Mouse (Mus musculus) embryonic facial prominence, embryonic 15.5 days (tissue): ENCODE measurements around the gene Faiml. TPM values are rescaled to one million over a fixed set of nuclear protein-coding genes. Genes with fewer than 3 reads are reported as not detected.

ENCODE experiments used
- ATAC-seq: fragments of 200-750 bp; cut with Nextera tagmentation; 2 replicates; pipeline ENCODE4 v1.8.0; 2017; ENCODE audit warnings: low read depth, moderate TSS enrichment; ENCODE audit not compliant: insufficient number of reproducible peaks, low FRiP score, low TSS enrichment
- H3K27ac ChIP-seq: fragments of 300-500 bp; sonication (generic); replicated peaks from 2 replicates; pipeline ENCODE4 v1.5.1; 2015; ENCODE audit warnings: mild to moderate bottlenecking, inconsistent platforms
- H3K27me3 ChIP-seq: fragments of 300-500 bp; sonication (generic); 2 replicates; pipeline ENCODE4 v1.6.1; 2015; ENCODE audit warnings: inconsistent platforms
- H3K36me3 ChIP-seq: fragments of 300-500 bp; sonication (generic); 2 replicates; pipeline ENCODE4 v1.6.1; 2015; ENCODE audit warnings: mild to moderate bottlenecking, inconsistent platforms
- H3K4me1 ChIP-seq: fragments of 300-500 bp; sonication (generic); 2 replicates; pipeline ENCODE4 v1.6.1; 2015; ENCODE audit warnings: inconsistent platforms
- H3K4me2 ChIP-seq: fragments of 300-500 bp; sonication (generic); replicated peaks from 2 replicates; pipeline ENCODE4 v1.6.1; 2015; ENCODE audit warnings: mild to moderate bottlenecking, inconsistent platforms
- H3K4me3 ChIP-seq: fragments of 300-500 bp; sonication (generic); replicated peaks from 2 replicates; pipeline ENCODE4 v1.5.1; 2015; ENCODE audit warnings: mild to moderate bottlenecking, inconsistent platforms
- H3K9ac ChIP-seq: fragments of 300-500 bp; sonication (generic); 2 replicates; pipeline ENCODE4 v1.6.1; 2015; ENCODE audit warnings: inconsistent platforms
- H3K9me3 ChIP-seq: fragments of 300-500 bp; sonication (generic); replicated peaks from 2 replicates; pipeline ENCODE4 v1.6.1; 2016; ENCODE audit warnings: inconsistent platforms
- WGBS: fragments of 180-500 bp; shearing (Covaris S2); methylation state at CpG from one replicate; pipeline ENCODE4 v1.1.7; 2015; 5-methylcytosine and 5-hydroxymethylcytosine counted together
- polyA plus RNA-seq: library from polyadenylated mRNA; unstranded; fragments of >200 nt; fragmentation: Nextera tagmentation; extraction: Ambion mirVana; gene quantifications from 2 replicates; pipeline ENCODE4 v1.2.1, GENCODE M21; 2015

Faiml gene
- polyA plus RNA-seq, 1 experiment from 2014 or later = not detected

- ATAC-seq = no peak
- Histone ChIP-seq H3K9me3 (no peaks in the 10 kb centered on the region), H3K4me2 (no peak overlapping the region), H3K27me3 (no peaks in the 10 kb centered on the region), H3K9ac (no peak overlapping the region), H3K4me1 (peaks cover 4% of the 10 kb centered on the region; the same call in 1 of the 2 replicates), H3K36me3 (no peaks in the 10 kb centered on the region), H3K4me3 (no peak overlapping the region), H3K27ac (no peak overlapping the region)
- WGBS = 58% methylated on average over 5 of the region's 5 CpGs
Observed at GRCm38 (mm10) chr9:99240571-99240970, 3.5 kb upstream of the Faiml start.

- Histone ChIP-seq H3K36me3 (no peaks in the 10 kb centered on the region), H3K4me2 (no peak overlapping the region), H3K27me3 (no peaks in the 10 kb centered on the region), H3K27ac (no peak overlapping the region), H3K9me3 (no peaks in the 10 kb centered on the region), H3K9ac (no peak overlapping the region), H3K4me1 (peaks cover 4% of the 10 kb centered on the region; the same call in 1 of the 2 replicates), H3K4me3 (no peak overlapping the region)
- WGBS = 57% methylated on average over 1 of the region's 1 CpGs
- no peak for ATAC-seq
Observed at GRCm38 (mm10) chr9:99239256-99239655, 2.2 kb upstream of the Faiml start.

GRCm38 (mm10) chr9:99238276-99238675, 1.2 kb upstream of the Faiml start:
- 75% methylated on average over 10 of the region's 10 CpGs for WGBS
- H3K27me3 ChIP-seq = no peaks in the 10 kb centered on the region
- no peak overlapping the region for H3K4me2 ChIP-seq
- ATAC-seq = no peak
- H3K9ac ChIP-seq = no peak overlapping the region
- no peaks in the 10 kb centered on the region for H3K36me3 ChIP-seq
- no peaks in the 10 kb centered on the region for H3K9me3 ChIP-seq
- H3K4me1 ChIP-seq = 0 out of 2 replicates have a peak, but pooled peaks cover 4% of the 10 kb centered on the region
- H3K27ac ChIP-seq = no peak overlapping the region
- H3K4me3 ChIP-seq = no peak overlapping the region

- no peak for ATAC-seq
- no peaks in the 10 kb centered on the region for H3K27me3 ChIP-seq
- H3K27ac ChIP-seq = no peak overlapping the region
- H3K4me2 ChIP-seq = no peak overlapping the region
- no peak overlapping the region for H3K9ac ChIP-seq
- no peaks in the 10 kb centered on the region for H3K4me1 ChIP-seq
- 79% methylated on average over 14 of the region's 14 CpGs for WGBS
- no peaks in the 10 kb centered on the region for H3K36me3 ChIP-seq
- no peaks in the 10 kb centered on the region for H3K9me3 ChIP-seq
- H3K4me3 ChIP-seq = no peak overlapping the region
Observed at GRCm38 (mm10) chr9:99229450-99229849, 7.6 kb downstream of the Faiml start.

- 41% methylated on average over 3 of the region's 3 CpGs for WGBS
- no peaks in the 10 kb centered on the region for H3K27me3 ChIP-seq
- no peak overlapping the region for H3K4me2 ChIP-seq
- H3K4me1 ChIP-seq = no peaks in the 10 kb centered on the region
- H3K36me3 ChIP-seq = no peaks in the 10 kb centered on the region
- no peak overlapping the region for H3K4me3 ChIP-seq
- no peak overlapping the region for H3K9ac ChIP-seq
- H3K27ac ChIP-seq = no peak overlapping the region
- H3K9me3 ChIP-seq = no peaks in the 10 kb centered on the region
- no peak for ATAC-seq
Observed at GRCm38 (mm10) chr9:99224583-99224982, 12.5 kb downstream of the Faiml start.

- Histone ChIP-seq H3K9me3 (no peaks in the 10 kb centered on the region), H3K4me3 (no peak overlapping the region), H3K9ac (no peak overlapping the region), H3K27me3 (no peaks in the 10 kb centered on the region), H3K4me1 (no peaks in the 10 kb centered on the region), H3K4me2 (no peak overlapping the region), H3K27ac (no peak overlapping the region), H3K36me3 (no peaks in the 10 kb centered on the region)
- WGBS = 79% methylated on average over 4 of the region's 4 CpGs
- no peak for ATAC-seq
Observed at GRCm38 (mm10) chr9:99221636-99222035, 15.4 kb downstream of the Faiml start.

- Histone ChIP-seq H3K4me2 (no peak overlapping the region), H3K36me3 (no peaks in the 10 kb centered on the region), H3K9me3 (no peaks in the 10 kb centered on the region), H3K9ac (no peak overlapping the region), H3K27me3 (no peaks in the 10 kb centered on the region), H3K4me1 (no peaks in the 10 kb centered on the region), H3K27ac (no peak overlapping the region), H3K4me3 (no peak overlapping the region)
- peak; percentile 73; the same call in 1 of the 2 replicates for ATAC-seq
- 17% methylated on average over 6 of the region's 6 CpGs for WGBS
Observed at GRCm38 (mm10) chr9:99217999-99218719, 18.9 kb downstream of the Faiml start.

GRCm38 (mm10) chr9:99216182-99216581, 20.9 kb downstream of the Faiml start:
- ATAC-seq = no peak
- no peaks in the 10 kb centered on the region for H3K9me3 ChIP-seq
- no peaks in the 10 kb centered on the region for H3K4me1 ChIP-seq
- WGBS = 57% methylated on average over 2 of the region's 2 CpGs
- H3K4me3 ChIP-seq = no peak overlapping the region
- H3K4me2 ChIP-seq = no peak overlapping the region
- no peak overlapping the region for H3K9ac ChIP-seq
- no peaks in the 10 kb centered on the region for H3K36me3 ChIP-seq
- H3K27me3 ChIP-seq = no peaks in the 10 kb centered on the region
- no peak overlapping the region for H3K27ac ChIP-seq

- ATAC-seq = no peak
Observed at GRCm38 (mm10) chr9:99212643-99213042, 24.4 kb downstream of the Faiml start.

GRCm38 (mm10) chr9:99183043-99183670, 53.9 kb downstream of the Faiml start:
- H3K4me3 ChIP-seq = no peak overlapping the region
- H3K27me3 ChIP-seq = no peaks in the 10 kb centered on the region
- no peaks in the 10 kb centered on the region for H3K36me3 ChIP-seq
- no peak overlapping the region for H3K9ac ChIP-seq
- WGBS = 78% methylated on average over 8 of the region's 8 CpGs
- 0 out of 2 replicates have a peak, but pooled peaks cover 2% of the 10 kb centered on the region for H3K4me1 ChIP-seq
- H3K4me2 ChIP-seq = no peak overlapping the region
- H3K9me3 ChIP-seq = no peaks in the 10 kb centered on the region
- no peak for ATAC-seq
- no peak overlapping the region for H3K27ac ChIP-seq

More at GRCm38 (mm10) chr9:99212643-99213042, 24.4 kb downstream of the Faiml start:
- H3K27ac ChIP-seq = no peak overlapping the region
- H3K4me3 ChIP-seq = no peak overlapping the region
- no peaks in the 10 kb centered on the region for H3K27me3 ChIP-seq
- whole genome bisulfite sequencing = 67% methylated on average over 2 of the region's 2 CpGs
- no peaks in the 10 kb centered on the region for H3K9me3 ChIP-seq
- no peaks in the 10 kb centered on the region for H3K4me1 ChIP-seq
- H3K36me3 ChIP-seq = no peaks in the 10 kb centered on the region
- no peak overlapping the region for H3K9ac ChIP-seq
- H3K4me2 ChIP-seq = no peak overlapping the region

GRCm38 (mm10) chr9:99182121-99182520, 54.9 kb downstream of the Faiml start:
- WGBS = 82% methylated on average over 7 of the region's 7 CpGs
- H3K4me3 ChIP-seq = no peak overlapping the region

More at GRCm38 (mm10) chr9:99182121-99182520, 54.9 kb downstream of the Faiml start:
- no peak overlapping the region for H3K27ac ChIP-seq
- H3K4me1 ChIP-seq = 0 out of 2 replicates have a peak, but pooled peaks cover 2% of the 10 kb centered on the region
- no peaks in the 10 kb centered on the region for H3K36me3 ChIP-seq
- ATAC-seq = no peak
- H3K9ac ChIP-seq = no peak overlapping the region
- no peak overlapping the region for H3K4me2 ChIP-seq
- H3K27me3 ChIP-seq = no peaks in the 10 kb centered on the region
- H3K9me3 ChIP-seq = no peaks in the 10 kb centered on the region
